ENCODE assay signal across 8 mouse cellular contexts in genomic region chr8:72547802-72548643, GRCm38 (mm10). TPM values are rescaled to one million over a fixed set of nuclear protein-coding genes. Genes with fewer than 3 reads are reported as not detected.
DNase-seq lines count a peak whose midpoint lies in the region; ATAC-seq and TF ChIP-seq lines count a peak whose summit lies in the region.

Gene Med26 (minus strand): TSS chr8:72548270.

- no peaks in the 10 kb centered on the region for H3K9me3 ChIP-seq in MEL (replicated peaks; ENCODE audit: insufficient read depth, low read length)
- no peaks in the 10 kb centered on the region for H3K9me3 ChIP-seq in forebrain, postnatal 0 days (ENCODE audit: low read length)
- H3K9me3 ChIP-seq in lung, embryonic 15.5 days = no peaks in the 10 kb centered on the region

- TF ChIP-seq EP300 in MEL (IDR thresholded peaks at IDR 0.05; ENCODE audit: low read depth in 1 of 2, low read length in 2 of 2) = peak in 1 of 2 experiments; percentile 56; a peak in 2 of 4 replicates

- H3K36me3 ChIP-seq in MEL (ENCODE audit: control insufficient read depth in 1 of 2, insufficient read depth in 2 of 2, low read length in 2 of 2) = peaks cover 7 to 35% of the 10 kb centered on the region in 2 experiments
- H3K36me3 ChIP-seq in forebrain, postnatal 0 days (ENCODE audit: insufficient read depth) = no peaks in the 10 kb centered on the region; the same call in 1 of the 2 replicates
- peaks cover 12% of the 10 kb centered on the region for H3K36me3 ChIP-seq in lung, embryonic 15.5 days

- TF ChIP-seq RAD21 in MEL (IDR thresholded peaks at IDR 0.05; ENCODE audit: low read depth, low read length) = no peak

- peak; percentile 99 for DNase-seq in MEL (ENCODE audit: low read depth, low spot score)
- DNase-seq in cerebellum, adult 2 months = peak; percentile 97 to 99
- DNase-seq in forebrain, postnatal 0 days = peak; percentile 99
- peak; percentile 98 for DNase-seq in heart, postnatal 4 days
- DNase-seq in layer of hippocampus, adult 8-10 months (ENCODE audit: low spot score in 2 of 2) = peak; percentile 98
- peak; percentile 99 for DNase-seq in ovary, adult 18-20 months (ENCODE audit: low spot score)
- DNase-seq in thymus, postnatal 0 days (ENCODE audit: low spot score) = peak; percentile 97

- peak; percentile 98 for ATAC-seq in forebrain, postnatal 0 days
- peak; percentile 96 for ATAC-seq in lung, embryonic 15.5 days (ENCODE audit: borderline replicate concordance, extremely low read depth, low FRiP score, low TSS enrichment)

- peak within 1 kb of the TSS; percentile 90 for H3K9ac ChIP-seq in MEL (ENCODE audit: control insufficient read depth, low read depth, low read length, poor library complexity, severe bottlenecking)
- peak within 1 kb of the TSS; percentile 85 for H3K9ac ChIP-seq in forebrain, postnatal 0 days
- H3K9ac ChIP-seq in lung, embryonic 15.5 days = peak within 1 kb of the TSS; percentile 94

- TF ChIP-seq CTCF in MEL (IDR thresholded peaks at IDR 0.05 in 2 of 3, conservative IDR thresholded peaks at IDR 0.05 in 1 of 3; ENCODE audit: control insufficient read depth in 1 of 3, insufficient read depth in 1 of 3, low read depth in 2 of 3, low read length in 3 of 3, poor library complexity in 1 of 3, severe bottlenecking in 1 of 3) = no peak
- no peak for TF ChIP-seq CTCF in cerebellum, adult 2 months (IDR thresholded peaks at IDR 0.05; ENCODE audit: borderline replicate concordance, insufficient read depth, low read depth, low read length)
- peak; percentile 38 for TF ChIP-seq CTCF in forebrain, postnatal 0 days (IDR thresholded peaks at IDR 0.05; ENCODE audit: low read depth)

- peak within 1 kb of the TSS; percentile 81 for H3K4me2 ChIP-seq in forebrain, postnatal 0 days (ENCODE audit: low read depth)
- peak within 1 kb of the TSS; percentile 85 for H3K4me2 ChIP-seq in lung, embryonic 15.5 days

- H3K4me3 ChIP-seq in MEL (ENCODE audit: control insufficient read depth in 1 of 2, insufficient read depth in 1 of 2, low read depth in 2 of 2, low read length in 2 of 2) = peak within 1 kb of the TSS; percentile 77 to 87
- peak within 1 kb of the TSS; percentile 78 for H3K4me3 ChIP-seq in cerebellum, adult 2 months (replicated peaks; ENCODE audit: insufficient read depth, low read depth, low read length)
- peak within 1 kb of the TSS; percentile 94 for H3K4me3 ChIP-seq in forebrain, postnatal 0 days (ENCODE audit: low read depth, low read length)
- H3K4me3 ChIP-seq in lung, embryonic 15.5 days = peak within 1 kb of the TSS; percentile 71

- no peaks in the 10 kb centered on the region for H3K27me3 ChIP-seq in MEL (ENCODE audit: control insufficient read depth in 1 of 2, insufficient read depth in 2 of 2, low read length in 2 of 2)
- no peaks in the 10 kb centered on the region for H3K27me3 ChIP-seq in cerebellum, adult 2 months (ENCODE audit: control insufficient read depth, insufficient read depth, low read length)
- no peaks in the 10 kb centered on the region for H3K27me3 ChIP-seq in forebrain, postnatal 0 days (ENCODE audit: insufficient read depth, low read length)
- H3K27me3 ChIP-seq in lung, embryonic 15.5 days = no peaks in the 10 kb centered on the region

- WGBS in cerebellum, adult 2 months = under 1% methylated on average over 91 of the region's 92 CpGs
- 3% methylated on average over 73 of the region's 92 CpGs for WGBS in forebrain, postnatal 0 days
- WGBS in lung, embryonic 15.5 days = under 1% methylated on average over 90 of the region's 92 CpGs

- peak within 1 kb of the TSS; percentile 81 for H3K27ac ChIP-seq in MEL (ENCODE audit: control insufficient read depth, low read depth, low read length)
- H3K27ac ChIP-seq in cerebellum, adult 2 months (ENCODE audit: insufficient read depth, low read length) = peak within 1 kb of the TSS; percentile 18
- peak within 1 kb of the TSS; percentile 90 for H3K27ac ChIP-seq in forebrain, postnatal 0 days (ENCODE audit: low read depth, low read length)
- H3K27ac ChIP-seq in lung, embryonic 15.5 days = peak within 1 kb of the TSS; percentile 91

- H3K4me1 ChIP-seq in MEL (ENCODE audit: control insufficient read depth in 1 of 2, insufficient read depth in 2 of 2, low read length in 2 of 2) = peaks cover 7 to 11% of the 10 kb centered on the region in 2 experiments
- H3K4me1 ChIP-seq in cerebellum, adult 2 months (ENCODE audit: control insufficient read depth, insufficient read depth, low read length) = no peaks in the 10 kb centered on the region
- peaks cover 15% of the 10 kb centered on the region; the same call in 1 of the 2 replicates for H3K4me1 ChIP-seq in forebrain, postnatal 0 days (ENCODE audit: insufficient read depth)
- peaks cover 29% of the 10 kb centered on the region for H3K4me1 ChIP-seq in lung, embryonic 15.5 days

- TF ChIP-seq POLR2A in MEL (IDR thresholded peaks at IDR 0.05; ENCODE audit: control insufficient read depth in 1 of 2, insufficient read depth in 1 of 2, low read depth in 1 of 2, low read length in 2 of 2, poor library complexity in 1 of 2) = peak; percentile 82 to 86
- TF ChIP-seq POLR2A in cerebellum, adult 2 months (IDR thresholded peaks at IDR 0.05; ENCODE audit: borderline replicate concordance, insufficient read depth, low read length) = peak; percentile 56; the same call in 1 of the 2 replicates

- peaks cover 55% of the 10 kb centered on the region for H3K79me2 ChIP-seq in MEL (ENCODE audit: control insufficient read depth, insufficient read depth, low read length, poor library complexity)

TF ChIP-seq in MEL, 35 proteins besides CTCF, POLR2A, EP300 and RAD21 (continues in another document):
- TF ChIP-seq ELF1 (IDR thresholded peaks at IDR 0.05; ENCODE audit: low read depth, low read length) = peak; percentile 86
- no peak for TF ChIP-seq MAFK (IDR thresholded peaks at IDR 0.05; ENCODE audit: borderline replicate concordance, low read depth, low read length)
- TF ChIP-seq CHD2 (IDR thresholded peaks at IDR 0.05; ENCODE audit: low read length) = no peak
- peak; percentile 66 for TF ChIP-seq TCF12 (IDR thresholded peaks at IDR 0.05; ENCODE audit: low read depth, low read length)
- TF ChIP-seq POLR2AphosphoS5 (IDR thresholded peaks at IDR 0.05; ENCODE audit: borderline replicate concordance, low read depth, low read length) = no peak
- no peak; the same call in none of the 2 replicates for TF ChIP-seq MAX (IDR thresholded peaks at IDR 0.05; ENCODE audit: low read length)
- no peak for TF ChIP-seq BHLHE40 (IDR thresholded peaks at IDR 0.05; ENCODE audit: borderline replicate concordance, low read depth, low read length)
- TF ChIP-seq UBTF (IDR thresholded peaks at IDR 0.05; ENCODE audit: borderline replicate concordance, insufficient read depth, low read depth, low read length) = no peak
- no peak for TF ChIP-seq ZC3H11A (IDR thresholded peaks at IDR 0.05; ENCODE audit: low read depth, low read length)
- TF ChIP-seq E2F4 (IDR thresholded peaks at IDR 0.05; ENCODE audit: borderline replicate concordance, low read depth, low read length) = no peak
- no peak for TF ChIP-seq CHD1 (IDR thresholded peaks at IDR 0.05; ENCODE audit: low read depth, low read length)
- no peak for TF ChIP-seq USF1 (IDR thresholded peaks at IDR 0.05; ENCODE audit: low read depth, low read length)
- TF ChIP-seq KAT2A (conservative IDR thresholded peaks at IDR 0.05; ENCODE audit: low read depth, low read length) = no peak; the same call in 1 of the 2 replicates
- TF ChIP-seq POLR2AphosphoS2 (IDR thresholded peaks at IDR 0.05; ENCODE audit: low read length) = peak; percentile 70
- TF ChIP-seq ETS1 (IDR thresholded peaks at IDR 0.05; ENCODE audit: low read depth, low read length) = no peak; the same call in 1 of the 2 replicates
- peak; percentile 54; the same call in 1 of the 2 replicates for TF ChIP-seq TBP (IDR thresholded peaks at IDR 0.05; ENCODE audit: low read depth, low read length)
- no peak for TF ChIP-seq JUND (IDR thresholded peaks at IDR 0.05; ENCODE audit: low read depth, low read length)
- no peak for TF ChIP-seq TAL1 (IDR thresholded peaks at IDR 0.05; ENCODE audit: low read length)
- no peak for TF ChIP-seq ZKSCAN1 (IDR thresholded peaks at IDR 0.05; ENCODE audit: low read depth, low read length)
- TF ChIP-seq HCFC1 (IDR thresholded peaks at IDR 0.05; ENCODE audit: low read depth, low read length) = peak; percentile 86
- TF ChIP-seq ZNF384 (IDR thresholded peaks at IDR 0.05; ENCODE audit: low read depth, low read length) = no peak
- TF ChIP-seq USF2 (IDR thresholded peaks at IDR 0.05; ENCODE audit: borderline replicate concordance in 1 of 2, insufficient read depth in 1 of 2, low read depth in 1 of 2, low read length in 2 of 2) = no peak
- no peak for TF ChIP-seq GABPA (IDR thresholded peaks at IDR 0.05; ENCODE audit: low read depth, low read length)
- TF ChIP-seq MEF2A (IDR thresholded peaks at IDR 0.05; ENCODE audit: extremely low read depth, insufficient replicate concordance, low read depth, low read length, poor library complexity, severe bottlenecking) = no peak
- TF ChIP-seq MXI1 (IDR thresholded peaks at IDR 0.05; ENCODE audit: low read depth, low read length) = peak; percentile 62
- no peak for TF ChIP-seq RCOR1 (IDR thresholded peaks at IDR 0.05; ENCODE audit: low read depth, low read length)
- TF ChIP-seq MAZ (IDR thresholded peaks at IDR 0.05; ENCODE audit: low read depth, low read length) = peak; percentile 92
- TF ChIP-seq ZMIZ1 (IDR thresholded peaks at IDR 0.05; ENCODE audit: low read depth, low read length) = peak; percentile 82
- TF ChIP-seq NRF1 (IDR thresholded peaks at IDR 0.05; ENCODE audit: insufficient read depth, low read depth, low read length, poor library complexity, severe bottlenecking) = peak; percentile 92
- peak; percentile 47; the same call in 1 of the 2 replicates for TF ChIP-seq MYC (IDR thresholded peaks at IDR 0.05; ENCODE audit: low read depth, low read length)
- peak; percentile 92 for TF ChIP-seq NELFE (IDR thresholded peaks at IDR 0.05; ENCODE audit: low read depth, low read length)

RNA-seq across cellular contexts. Expression of gene Med26, which starts in this region (rescaled TPM):
- total RNA-seq in MEL (2012; rRNA removed) = 14.1 and 15.0 TPM in 2 replicates
- polyA plus RNA-seq in MEL (2012; ENCODE audit: insufficient read depth in 1 of 2, insufficient read length in 2 of 2, low read depth in 1 of 2, low replicate concordance in 2 of 2, missing spikeins in 1 of 2) = 10 to 100 TPM in 1 of 2 experiments, not detected in 1; 28.3 TPM
- 9.6 and 10.3 TPM in 2 replicates for polyA plus RNA-seq in cerebellum, adult 2 months (2012; rRNA removed)
- total RNA-seq in forebrain, postnatal 0 days (2014; rRNA removed) = 10.9 and 14.2 TPM in 2 replicates
- 17.7 and 18.6 TPM in 2 replicates for polyA plus RNA-seq in forebrain, postnatal 0 days (2015; fragmentation: Nextera tagmentation; extraction: Ambion mirVana)
- total RNA-seq in heart, postnatal 4 days (2021) = 1 to 10 TPM; 8.6 TPM
- total RNA-seq in layer of hippocampus, adult 8-10 months (2022) = 10 to 100 TPM in 1 of 4 experiments, 1 to 10 TPM in 3; 7.1 to 11.1 (median 9.2) TPM
- 17.2 TPM in 2 replicates for polyA plus RNA-seq in lung, embryonic 15.5 days (2015; fragmentation: Nextera tagmentation; extraction: Ambion mirVana)
- 12.7 and 15.1 TPM in 2 replicates for polyA plus RNA-seq in thymus, postnatal 0 days (2015; fragmentation: Nextera tagmentation; extraction: Ambion mirVana)

Comparison
In these comparisons a context has a peak if more than half of its experiments do, and no peak if none do; other contexts are left out.
1. Peak in every context shown above with its lines: DNase-seq, ATAC-seq, H3K4me3 ChIP-seq and H3K27ac ChIP-seq.
2. H3K27ac ChIP-seq: peak in every context shown above with its lines; median percentile 91 in lung, embryonic 15.5 days; 90 in forebrain, postnatal 0 days; 81 in MEL; 18 in cerebellum, adult 2 months.